Mouse (Mus musculus): Measurements from ENCODE around the gene Slamf1. TPM values are rescaled to one million over a fixed set of nuclear protein-coding genes. Genes with fewer than 3 reads are reported as not detected.

Slamf1 gene
- total and polyA plus RNA-seq, 2 experiments from 2014 or later = 0.11 to 0.19 TPM

GRCm38 (mm10) chr1:171840450-171841023, 73.6 kb downstream of the Slamf1 start:
- H3K27me3 ChIP-seq (ENCODE audit: insufficient read depth, low read length) = no peaks in the 10 kb centered on the region
- H3K27ac ChIP-seq (ENCODE audit: low read depth, low read length) = no peak overlapping the region
- no peak overlapping the region for H3K4me2 ChIP-seq (ENCODE audit: low read depth, low read length, poor library complexity, severe bottlenecking)
- no peak overlapping the region for H3K4me3 ChIP-seq (ENCODE audit: low read depth, low read length)
- no peak for ATAC-seq (ENCODE audit: low FRiP score)
- no peak for TF ChIP-seq CTCF (IDR thresholded peaks at IDR 0.05)
- H3K36me3 ChIP-seq (ENCODE audit: insufficient read depth, low read length) = no peaks in the 10 kb centered on the region
- DNase-seq (ENCODE audit: low spot score) = no peak
- H3K9me3 ChIP-seq (ENCODE audit: low read length) = no peaks in the 10 kb centered on the region
- H3K9ac ChIP-seq (replicated peaks; ENCODE audit: low read length, poor library complexity, severe bottlenecking) = no peak overlapping the region
- 74% methylated on average over 4 of the region's 4 CpGs for WGBS
- no peaks in the 10 kb centered on the region for H3K4me1 ChIP-seq (ENCODE audit: insufficient read depth, low read length)

GRCm38 (mm10) chr1:171845035-171845754, 78.3 kb downstream of the Slamf1 start:
- no peak for TF ChIP-seq CTCF (IDR thresholded peaks at IDR 0.05)
- WGBS = 80% methylated on average over 5 of the region's 5 CpGs

GRCm38 (mm10) chr1:171848201-171848600, 81.3 kb downstream of the Slamf1 start:
- no peak overlapping the region for H3K4me3 ChIP-seq (ENCODE audit: low read depth, low read length)

More at GRCm38 (mm10) chr1:171845035-171845754, 78.3 kb downstream of the Slamf1 start:
- H3K4me3 ChIP-seq (ENCODE audit: low read depth, low read length) = no peak overlapping the region
- H3K9me3 ChIP-seq (ENCODE audit: low read length) = no peaks in the 10 kb centered on the region
- no peak overlapping the region for H3K4me2 ChIP-seq (ENCODE audit: low read depth, low read length, poor library complexity, severe bottlenecking)
- ATAC-seq (ENCODE audit: low FRiP score) (no peak), DNase-seq (ENCODE audit: low spot score) (no peak)
- H3K4me1 ChIP-seq (ENCODE audit: insufficient read depth, low read length) = no peaks in the 10 kb centered on the region
- H3K27me3 ChIP-seq (ENCODE audit: insufficient read depth, low read length) = no peaks in the 10 kb centered on the region
- no peak overlapping the region for H3K27ac ChIP-seq (ENCODE audit: low read depth, low read length)
- no peaks in the 10 kb centered on the region for H3K36me3 ChIP-seq (ENCODE audit: insufficient read depth, low read length)
- H3K9ac ChIP-seq (replicated peaks; ENCODE audit: low read length, poor library complexity, severe bottlenecking) = no peak overlapping the region

GRCm38 (mm10) chr1:171848757-171849156, 81.8 kb downstream of the Slamf1 start:
- 86% methylated on average over 4 of the region's 4 CpGs for WGBS
- Histone ChIP-seq H3K27me3 (ENCODE audit: insufficient read depth, low read length) (no peaks in the 10 kb centered on the region), H3K4me3 (ENCODE audit: low read depth, low read length) (no peak overlapping the region), H3K9me3 (ENCODE audit: low read length) (no peaks in the 10 kb centered on the region), H3K27ac (ENCODE audit: low read depth, low read length) (no peak overlapping the region), H3K4me1 (ENCODE audit: insufficient read depth, low read length) (no peaks in the 10 kb centered on the region), H3K4me2 (ENCODE audit: low read depth, low read length, poor library complexity, severe bottlenecking) (no peak overlapping the region), H3K9ac (replicated peaks; ENCODE audit: low read length, poor library complexity, severe bottlenecking) (no peak overlapping the region), H3K36me3 (ENCODE audit: insufficient read depth, low read length) (no peaks in the 10 kb centered on the region)
- DNase-seq (ENCODE audit: low spot score) = no peak
- no peak for TF ChIP-seq CTCF (IDR thresholded peaks at IDR 0.05)
- no peak for ATAC-seq (ENCODE audit: low FRiP score)

More at GRCm38 (mm10) chr1:171848201-171848600, 81.3 kb downstream of the Slamf1 start:
- no peak overlapping the region for H3K9ac ChIP-seq (replicated peaks; ENCODE audit: low read length, poor library complexity, severe bottlenecking)
- H3K36me3 ChIP-seq (ENCODE audit: insufficient read depth, low read length) = no peaks in the 10 kb centered on the region
- no peak for TF ChIP-seq CTCF (IDR thresholded peaks at IDR 0.05)
- no peak for ATAC-seq (ENCODE audit: low FRiP score)
- no peak overlapping the region for H3K27ac ChIP-seq (ENCODE audit: low read depth, low read length)
- no peaks in the 10 kb centered on the region for H3K27me3 ChIP-seq (ENCODE audit: insufficient read depth, low read length)
- H3K4me2 ChIP-seq (ENCODE audit: low read depth, low read length, poor library complexity, severe bottlenecking) = no peak overlapping the region
- DNase-seq (ENCODE audit: low spot score) = no peak
- H3K9me3 ChIP-seq (ENCODE audit: low read length) = no peaks in the 10 kb centered on the region
- no peaks in the 10 kb centered on the region for H3K4me1 ChIP-seq (ENCODE audit: insufficient read depth, low read length)

- Histone ChIP-seq H3K9ac (replicated peaks; ENCODE audit: low read length, poor library complexity, severe bottlenecking) (no peak overlapping the region), H3K4me3 (ENCODE audit: low read depth, low read length) (no peak overlapping the region), H3K4me2 (ENCODE audit: low read depth, low read length, poor library complexity, severe bottlenecking) (no peak overlapping the region), H3K27ac (ENCODE audit: low read depth, low read length) (no peak overlapping the region), H3K9me3 (ENCODE audit: low read length) (no peaks in the 10 kb centered on the region), H3K4me1 (ENCODE audit: insufficient read depth, low read length) (no peaks in the 10 kb centered on the region), H3K27me3 (ENCODE audit: insufficient read depth, low read length) (no peaks in the 10 kb centered on the region), H3K36me3 (ENCODE audit: insufficient read depth, low read length) (no peaks in the 10 kb centered on the region)
- no peak for ATAC-seq (ENCODE audit: low FRiP score)
- DNase-seq (ENCODE audit: low spot score) = no peak
- no peak for TF ChIP-seq CTCF (IDR thresholded peaks at IDR 0.05)
- WGBS = 90% methylated on average over 5 of the region's 5 CpGs
Observed at GRCm38 (mm10) chr1:171849454-171849853, 82.5 kb downstream of the Slamf1 start.

Other genes starting within 250 kb of the Slamf1 start
- not detected in 2 replicates for gene Itln1, start 231.8 kb upstream of the Slamf1 start, total RNA-seq (2014; rRNA removed)
- gene Itln1, start 231.8 kb upstream of the Slamf1 start, polyA plus RNA-seq (2015; fragmentation: Nextera tagmentation; extraction: Ambion mirVana) = not detected in 2 replicates
- gene Cd244a, start 207.9 kb upstream of the Slamf1 start, total RNA-seq (2014; rRNA removed) = not detected in 2 replicates
- gene Cd244a, start 207.9 kb upstream of the Slamf1 start, polyA plus RNA-seq (2015; fragmentation: Nextera tagmentation; extraction: Ambion mirVana) = not detected in 2 replicates
- gene Ly9, start 159.7 kb upstream of the Slamf1 start, total RNA-seq (2014; rRNA removed) = 0.19 and 0.66 TPM in 2 replicates
- gene Ly9, start 159.7 kb upstream of the Slamf1 start, polyA plus RNA-seq (2015; fragmentation: Nextera tagmentation; extraction: Ambion mirVana) = 0.21 TPM in 1 of 2 replicates, not detected in the other
- gene Slamf7, start 114.1 kb upstream of the Slamf1 start, total RNA-seq (2014; rRNA removed) = not detected in 2 replicates
- not detected in 2 replicates for gene Slamf7, start 114.1 kb upstream of the Slamf1 start, polyA plus RNA-seq (2015; fragmentation: Nextera tagmentation; extraction: Ambion mirVana)
- gene Cd48, start 85.1 kb upstream of the Slamf1 start, total RNA-seq (2014; rRNA removed) = 0.77 and 1.1 TPM in 2 replicates
- gene Cd48, start 85.1 kb upstream of the Slamf1 start, polyA plus RNA-seq (2015; fragmentation: Nextera tagmentation; extraction: Ambion mirVana) = 0.88 and 0.99 TPM in 2 replicates
- gene Cd84, start 72.6 kb downstream of the Slamf1 start, total RNA-seq (2014; rRNA removed) = 1.6 and 2.4 TPM in 2 replicates
- gene Cd84, start 72.6 kb downstream of the Slamf1 start, polyA plus RNA-seq (2015; fragmentation: Nextera tagmentation; extraction: Ambion mirVana) = 1.1 and 1.9 TPM in 2 replicates
- 0.66 TPM in 1 of 2 replicates, not detected in the other for gene Gm10521, start 128.5 kb downstream of the Slamf1 start, total RNA-seq (2014; rRNA removed)
- not detected in 2 replicates for gene Gm10521, start 128.5 kb downstream of the Slamf1 start, polyA plus RNA-seq (2015; fragmentation: Nextera tagmentation; extraction: Ambion mirVana)
- not detected in 2 replicates for gene Slamf6, start 150.4 kb downstream of the Slamf1 start, total RNA-seq (2014; rRNA removed)
- 0.05 and 0.10 TPM in 2 replicates for gene Slamf6, start 150.4 kb downstream of the Slamf1 start, polyA plus RNA-seq (2015; fragmentation: Nextera tagmentation; extraction: Ambion mirVana)